Mouse (Mus musculus) common myeloid progenitor, adult 5-6 weeks (primary cell): ENCODE measurements around the gene Car4. TPM values are rescaled to one million over a fixed set of nuclear protein-coding genes. Genes with fewer than 3 reads are reported as not detected.
A peak's percentile ranks its signal among the peaks of the same experiment; 100 is the strongest.

ENCODE experiments used
- ATAC-seq: replicated peaks from 2 replicates; pipeline ENCODE4 v1.8.0; 2016; ENCODE audit warnings: low read depth, mild to moderate bottlenecking, moderate TSS enrichment, inconsistent platforms; ENCODE audit not compliant: poor library complexity, severe bottlenecking
- total RNA-seq: library from RNA; stranded (forward); fragments of 200-1000, 187-1606 nt; gene quantifications from 2 replicates; pipeline ENCODE4 v1.2.3, GENCODE M21; 2017

The Car4 gene
- total RNA-seq, 1 experiment from 2014 or later, result not detected

DNA sequence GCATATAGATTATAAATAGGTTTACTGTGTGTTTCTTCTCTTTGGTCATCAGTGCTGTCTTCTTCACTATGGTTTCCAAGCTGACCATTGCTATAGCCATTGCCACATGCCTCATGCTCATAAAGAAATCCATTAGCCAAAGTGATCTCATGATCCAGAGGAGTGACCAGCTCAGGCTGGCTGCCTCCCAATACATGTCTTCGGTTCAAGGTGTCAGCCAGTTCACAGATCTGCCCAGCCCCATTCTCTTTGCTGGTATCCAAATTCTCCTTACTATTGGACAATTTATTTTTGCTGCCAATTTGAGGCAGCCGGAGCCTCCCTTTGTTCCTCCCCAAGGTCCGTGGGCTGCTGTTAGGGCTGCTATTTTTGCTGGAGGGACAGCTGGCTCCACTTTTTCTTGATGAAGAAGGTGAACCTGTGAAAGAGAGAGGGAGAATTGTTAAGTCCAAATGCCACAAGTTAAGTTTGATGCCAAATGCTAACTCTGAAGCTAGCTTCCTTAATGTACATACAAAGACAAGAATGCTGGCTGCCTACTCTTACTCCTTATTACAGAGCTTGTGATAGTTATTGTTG lies 30.8 kb downstream of the Car4 start:
- no peak for ATAC-seq

- no peak for ATAC-seq
These were observed 35.4 kb downstream of the Car4 start for GRCm38 (mm10) chr11:84992996-84993395.

GRCm38 (mm10) chr11:84995241-84995640 lies 37.7 kb downstream of the Car4 start:
- ATAC-seq, result no peak

DNA sequence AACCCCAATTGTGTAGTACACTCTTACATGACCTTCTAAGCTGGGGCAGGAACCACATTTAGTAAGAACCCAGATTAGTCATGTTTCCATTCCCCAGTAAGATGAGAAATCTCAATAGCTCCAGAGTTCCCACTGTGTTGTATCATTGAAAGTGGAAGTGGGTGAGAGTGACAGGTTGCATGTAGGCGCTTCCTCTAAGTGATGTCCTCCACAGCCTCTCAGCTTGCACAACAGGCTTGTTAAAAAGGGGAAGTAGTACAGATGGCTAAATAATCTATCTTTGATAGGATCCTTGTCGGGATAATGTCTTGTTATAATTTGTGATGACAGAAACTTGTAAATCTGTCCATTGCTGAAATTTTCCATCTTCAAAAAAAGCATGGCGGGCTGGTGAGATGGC lies 46.0 kb downstream of the Car4 start:
- peak; percentile 100 for ATAC-seq

- no peak for ATAC-seq
These were observed 55.5 kb downstream of the Car4 start for GRCm38 (mm10) chr11:85013121-85013520.

Other genes with a start within 250 kb of the Car4 start
- gene Mrm1, start 138.3 kb upstream of the Car4 start, total RNA-seq, result 7.0 and 12.7 TPM in 2 replicates
- gene Dhrs11, start 128.8 kb upstream of the Car4 start, total RNA-seq, result 17.1 and 18.4 TPM in 2 replicates
- gene Ggnbp2, start 87.0 kb upstream of the Car4 start, total RNA-seq, result 177 and 217 TPM in 2 replicates
- 3.9 and 4.9 TPM in 2 replicates for gene Myo19, start 77.6 kb upstream of the Car4 start, total RNA-seq
- gene Pigw, start 77.5 kb upstream of the Car4 start, total RNA-seq, result 6.4 and 12.0 TPM in 2 replicates
- 36.0 and 42.0 TPM in 2 replicates for gene Znhit3, start 41.4 kb upstream of the Car4 start, total RNA-seq
- 14.9 and 26.1 TPM in 2 replicates for gene Usp32, start 182.4 kb downstream of the Car4 start, total RNA-seq
- not detected in 2 replicates for gene 1700125H20Rik, start 212.6 kb downstream of the Car4 start, total RNA-seq